Mouse (Mus musculus) limb, embryonic 12.5 days (tissue): ENCODE measurements around the gene Gm20388. TPM values are rescaled to one million over a fixed set of nuclear protein-coding genes. Genes with fewer than 3 reads are reported as not detected.

ENCODE experiments used
- ATAC-seq: fragments of 200-750 bp; cut with Nextera tagmentation; 2 replicates; pipeline ENCODE4 v1.8.0; 2017; ENCODE audit warnings: low read depth, moderate TSS enrichment; ENCODE audit not compliant: insufficient number of reproducible peaks, insufficient read depth, low FRiP score, low TSS enrichment
- H3K27ac ChIP-seq: fragments of 300-500 bp; sonication (generic); 2 replicates; pipeline ENCODE4 v1.5.1; 2016; ENCODE audit warnings: mild to moderate bottlenecking, moderate library complexity
- H3K27me3 ChIP-seq: fragments of 300-500 bp; sonication (generic); 2 replicates; pipeline ENCODE4 v1.6.1; 2016; ENCODE audit warnings: mild to moderate bottlenecking, moderate library complexity
- H3K36me3 ChIP-seq: fragments of 300-500 bp; sonication (generic); 2 replicates; pipeline ENCODE4 v1.6.1; 2016; ENCODE audit warnings: mild to moderate bottlenecking, moderate library complexity
- H3K4me1 ChIP-seq: fragments of 300-500 bp; sonication (generic); replicated peaks from 2 replicates; pipeline ENCODE4 v1.6.1; 2016
- H3K4me2 ChIP-seq: fragments of 300-500 bp; sonication (generic); 2 replicates; pipeline ENCODE4 v1.6.1; 2016; ENCODE audit warnings: mild to moderate bottlenecking, moderate library complexity
- H3K4me3 ChIP-seq: fragments of 300-500 bp; sonication (generic); replicated peaks from 2 replicates; pipeline ENCODE4 v1.5.1; 2016; ENCODE audit warnings: mild to moderate bottlenecking
- H3K9ac ChIP-seq: fragments of 300-500 bp; sonication (generic); replicated peaks from 2 replicates; pipeline ENCODE4 v1.6.1; 2016; ENCODE audit warnings: mild to moderate bottlenecking, moderate library complexity
- H3K9me3 ChIP-seq: fragments of 300-500 bp; sonication (generic); 2 replicates; pipeline ENCODE4 v1.6.1; 2016; ENCODE audit warnings: mild to moderate bottlenecking, moderate library complexity
- WGBS: fragments of 180-500 bp; shearing (Covaris S2); methylation state at CpG from one replicate; pipeline ENCODE4 v1.1.7; 2016; 5-methylcytosine and 5-hydroxymethylcytosine counted together
- polyA plus RNA-seq: library from polyadenylated mRNA; unstranded; fragments of >200 nt; fragmentation: Nextera tagmentation; extraction: Ambion mirVana; gene quantifications from 2 replicates; pipeline ENCODE4 v1.2.1, GENCODE M21; 2016

The Gm20388 gene
- polyA plus RNA-seq, 1 experiment from 2014 or later = not detected

DNA sequence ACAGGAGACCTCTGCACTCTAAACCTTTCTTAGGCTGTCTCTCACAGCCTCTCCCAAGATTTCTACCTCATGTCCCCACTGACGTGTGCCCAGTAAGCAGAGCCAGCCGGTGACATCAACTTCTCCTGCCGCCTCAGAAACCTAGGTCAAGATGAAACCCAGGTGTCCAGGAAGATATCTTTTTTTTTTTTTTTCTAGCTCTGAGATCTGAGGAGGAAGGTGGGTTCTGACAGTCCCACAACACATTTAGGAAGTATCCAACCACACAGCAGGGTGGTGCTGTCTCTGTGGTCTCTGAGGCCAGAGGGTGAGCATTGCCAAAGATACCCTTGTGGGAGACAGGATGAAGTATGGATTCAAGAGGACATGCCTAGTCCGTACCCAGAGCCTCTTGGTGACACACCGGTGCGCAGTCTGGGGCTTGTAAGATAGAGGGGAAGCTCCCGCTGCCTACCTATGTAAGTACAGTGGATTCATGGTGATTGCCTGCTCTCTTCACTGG is 1246.4 kb downstream of the Gm20388 start:
- H3K4me3 ChIP-seq = no peak overlapping the region
- H3K27me3 ChIP-seq = peaks cover 20% of the 10 kb centered on the region
- no peak overlapping the region for H3K9ac ChIP-seq
- H3K4me1 ChIP-seq = peaks cover 13% of the 10 kb centered on the region
- H3K4me2 ChIP-seq = no peak overlapping the region
- no peaks in the 10 kb centered on the region for H3K9me3 ChIP-seq
- no peaks in the 10 kb centered on the region for H3K36me3 ChIP-seq
- H3K27ac ChIP-seq = no peak overlapping the region
- WGBS = 90% methylated on average over 7 of the region's 7 CpGs
- no peak for ATAC-seq

DNA sequence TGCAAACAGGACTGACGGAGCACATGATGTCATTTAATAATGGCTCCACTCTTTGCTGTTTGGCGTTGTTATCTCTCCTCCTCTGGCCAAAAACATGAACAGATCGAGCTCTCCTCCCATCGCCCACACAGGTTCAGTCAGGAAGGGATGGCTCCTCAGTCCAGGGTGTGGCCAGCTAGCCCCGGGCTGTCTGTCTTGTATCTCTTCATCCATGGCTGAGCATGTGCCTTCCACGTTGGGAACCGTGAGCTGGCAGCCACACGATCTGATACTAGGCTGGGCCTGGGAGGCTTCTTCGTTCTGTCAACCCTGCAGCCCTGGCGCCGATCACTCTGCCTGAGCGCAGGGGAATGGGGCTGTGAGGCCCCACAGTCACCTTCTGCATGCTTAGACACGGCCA is 1248.2 kb downstream of the Gm20388 start:
- Histone ChIP-seq H3K4me1 (peaks cover 15% of the 10 kb centered on the region), H3K9ac (no peak overlapping the region), H3K4me3 (no peak overlapping the region), H3K27me3 (peaks cover 21% of the 10 kb centered on the region), H3K36me3 (no peaks in the 10 kb centered on the region), H3K9me3 (no peaks in the 10 kb centered on the region), H3K27ac (no peak overlapping the region), H3K4me2 (no peak overlapping the region)
- ATAC-seq = no peak
- 80% methylated on average over 13 of the region's 13 CpGs for WGBS

DNA sequence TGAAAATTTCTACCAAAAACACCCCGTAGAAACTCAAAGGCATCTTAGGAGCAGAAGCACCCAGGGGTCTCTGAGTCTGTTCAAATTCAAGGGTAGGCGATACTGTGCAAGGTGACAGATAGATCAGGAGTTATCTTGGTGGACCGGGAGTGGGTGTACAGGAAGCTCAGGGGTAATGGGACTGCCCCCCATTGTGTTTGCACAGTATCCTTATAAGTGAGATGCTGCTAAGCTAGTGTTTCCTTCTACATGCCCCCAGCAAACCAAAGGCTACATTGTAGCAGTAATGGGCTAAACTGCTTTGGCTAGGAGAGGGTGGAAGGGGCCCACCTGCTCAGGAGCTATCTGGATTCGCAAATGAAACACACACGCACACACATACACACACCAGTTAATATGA is 1250.8 kb downstream of the Gm20388 start:
- 91% methylated on average over 5 of the region's 5 CpGs for WGBS
- Histone ChIP-seq H3K9me3 (no peaks in the 10 kb centered on the region), H3K36me3 (no peaks in the 10 kb centered on the region), H3K27me3 (peaks cover 17% of the 10 kb centered on the region), H3K9ac (no peak overlapping the region), H3K4me1 (peaks cover 25% of the 10 kb centered on the region), H3K4me2 (no peak overlapping the region), H3K4me3 (no peak overlapping the region), H3K27ac (no peak overlapping the region)
- no peak for ATAC-seq

- Histone ChIP-seq H3K4me3 (no peak overlapping the region), H3K27ac (no peak overlapping the region), H3K4me2 (no peak overlapping the region), H3K9me3 (no peaks in the 10 kb centered on the region), H3K4me1 (peaks cover 25% of the 10 kb centered on the region), H3K36me3 (no peaks in the 10 kb centered on the region), H3K9ac (no peak overlapping the region), H3K27me3 (peaks cover 17% of the 10 kb centered on the region)
- 68% methylated on average over 4 of the region's 4 CpGs for WGBS
- no peak for ATAC-seq
These were observed 1251.8 kb downstream of the Gm20388 start for GRCm38 (mm10) chr8:121162413-121162812.

DNA sequence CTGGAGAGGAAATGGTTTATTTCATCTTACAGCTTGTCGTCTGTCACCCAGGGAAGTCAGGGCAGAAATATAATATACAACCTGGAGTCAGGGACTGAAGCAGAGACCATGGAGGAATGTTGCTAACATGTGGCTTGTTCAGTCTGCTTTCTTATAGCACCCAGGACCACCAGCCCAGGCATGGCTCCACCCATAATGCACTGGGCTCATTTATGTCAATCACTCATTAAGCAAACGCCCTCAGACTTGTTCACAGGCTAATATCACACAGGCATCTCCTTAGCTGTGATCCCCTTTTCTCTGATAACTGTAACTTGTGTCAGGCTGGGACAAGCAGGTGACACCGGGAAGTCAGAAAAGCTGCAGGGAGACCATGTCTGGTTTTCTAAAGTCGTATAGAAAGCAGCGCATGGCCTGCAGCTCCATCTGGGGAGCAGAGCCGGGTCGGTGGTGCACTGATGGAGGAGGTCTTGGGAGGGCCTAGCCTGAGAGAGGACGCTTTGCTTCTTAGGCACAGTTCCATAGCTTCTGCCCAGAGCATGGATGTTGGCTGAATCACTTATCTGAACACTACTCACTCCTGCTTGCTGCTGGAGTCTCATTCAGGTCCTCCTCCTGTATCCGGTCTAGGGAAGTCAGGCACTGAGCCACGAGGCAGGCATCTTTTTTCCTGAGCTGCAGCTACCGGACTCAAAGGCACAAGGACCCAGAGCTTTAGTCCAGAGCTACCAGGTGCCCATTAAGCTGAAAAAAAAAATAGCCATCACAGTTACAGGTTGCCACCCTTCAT is 1252.5 kb downstream of the Gm20388 start:
- no peak overlapping the region for H3K27ac ChIP-seq
- no peaks in the 10 kb centered on the region for H3K9me3 ChIP-seq
- no peak overlapping the region for H3K4me2 ChIP-seq
- 61% methylated on average over 11 of the region's 11 CpGs for WGBS
- H3K9ac ChIP-seq = no peak overlapping the region
- H3K27me3 ChIP-seq = peaks cover 20% of the 10 kb centered on the region
- peaks cover 25% of the 10 kb centered on the region for H3K4me1 ChIP-seq
- H3K36me3 ChIP-seq = no peaks in the 10 kb centered on the region
- no peak for ATAC-seq
- H3K4me3 ChIP-seq = no peak overlapping the region

- Histone ChIP-seq H3K9ac (no peak overlapping the region), H3K27me3 (peaks cover 19% of the 10 kb centered on the region), H3K4me2 (no peak overlapping the region), H3K4me1 (peaks cover 23% of the 10 kb centered on the region), H3K4me3 (no peak overlapping the region), H3K36me3 (no peaks in the 10 kb centered on the region), H3K27ac (peak overlapping the region; percentile 35; the same call in 1 of the 2 replicates), H3K9me3 (no peaks in the 10 kb centered on the region)
- 47% methylated on average over 8 of the region's 8 CpGs for WGBS
- no peak for ATAC-seq
These were observed 1253.4 kb downstream of the Gm20388 start for GRCm38 (mm10) chr8:121164017-121164469.

GRCm38 (mm10) chr8:121168033-121168432 is 1257.4 kb downstream of the Gm20388 start:
- no peak overlapping the region for H3K4me3 ChIP-seq
- no peaks in the 10 kb centered on the region for H3K9me3 ChIP-seq
- H3K36me3 ChIP-seq = no peaks in the 10 kb centered on the region
- H3K4me1 ChIP-seq = peaks cover 42% of the 10 kb centered on the region
- no peak overlapping the region for H3K4me2 ChIP-seq
- WGBS = 80% methylated on average over 5 of the region's 5 CpGs
- no peak overlapping the region for H3K27ac ChIP-seq
- peaks cover 15% of the 10 kb centered on the region for H3K27me3 ChIP-seq
- no peak overlapping the region for H3K9ac ChIP-seq
- ATAC-seq = no peak

DNA sequence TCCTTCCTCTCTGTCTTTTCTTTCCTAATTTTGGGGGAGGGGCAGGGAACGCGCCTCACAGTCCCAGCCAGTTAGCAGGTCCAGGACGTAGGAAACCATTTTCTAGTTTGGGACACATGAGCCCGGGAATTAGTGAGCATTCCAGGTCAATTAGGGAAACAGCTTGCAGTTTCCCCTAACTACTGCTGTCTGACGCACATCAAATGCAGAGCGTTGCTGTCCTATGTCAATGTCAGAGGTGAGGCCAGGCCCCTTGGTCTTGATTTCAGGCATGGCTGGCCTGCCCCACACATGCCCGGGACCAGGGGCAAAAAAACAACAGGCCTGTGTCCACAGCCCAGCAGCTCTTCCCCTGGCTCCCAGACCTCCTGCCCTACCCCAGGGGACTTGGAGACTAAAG is 1259.5 kb downstream of the Gm20388 start:
- peaks cover 9% of the 10 kb centered on the region; the same call in 1 of the 2 replicates for H3K27me3 ChIP-seq
- H3K9me3 ChIP-seq = no peaks in the 10 kb centered on the region
- no peak overlapping the region for H3K9ac ChIP-seq
- H3K36me3 ChIP-seq = no peaks in the 10 kb centered on the region
- no peak overlapping the region for H3K4me3 ChIP-seq
- peak overlapping the region; percentile 47; the same call in 1 of the 2 replicates for H3K27ac ChIP-seq
- no peak for ATAC-seq
- H3K4me1 ChIP-seq = peaks cover 38% of the 10 kb centered on the region
- 15% methylated on average over 7 of the region's 7 CpGs for WGBS
- no peak overlapping the region for H3K4me2 ChIP-seq

- H3K4me2 ChIP-seq = no peak overlapping the region
- 49% methylated on average over 27 of the region's 27 CpGs for WGBS
- H3K27ac ChIP-seq = peak overlapping the region; percentile 47; the same call in 1 of the 2 replicates
- H3K4me3 ChIP-seq = no peak overlapping the region
- H3K4me1 ChIP-seq = peaks cover 46% of the 10 kb centered on the region
- H3K9ac ChIP-seq = no peak overlapping the region
- ATAC-seq = no peak
- peaks cover 9% of the 10 kb centered on the region; the same call in 1 of the 2 replicates for H3K27me3 ChIP-seq
- no peaks in the 10 kb centered on the region for H3K36me3 ChIP-seq
- no peaks in the 10 kb centered on the region for H3K9me3 ChIP-seq
These were observed 1260.2 kb downstream of the Gm20388 start for GRCm38 (mm10) chr8:121170626-121171552.

DNA sequence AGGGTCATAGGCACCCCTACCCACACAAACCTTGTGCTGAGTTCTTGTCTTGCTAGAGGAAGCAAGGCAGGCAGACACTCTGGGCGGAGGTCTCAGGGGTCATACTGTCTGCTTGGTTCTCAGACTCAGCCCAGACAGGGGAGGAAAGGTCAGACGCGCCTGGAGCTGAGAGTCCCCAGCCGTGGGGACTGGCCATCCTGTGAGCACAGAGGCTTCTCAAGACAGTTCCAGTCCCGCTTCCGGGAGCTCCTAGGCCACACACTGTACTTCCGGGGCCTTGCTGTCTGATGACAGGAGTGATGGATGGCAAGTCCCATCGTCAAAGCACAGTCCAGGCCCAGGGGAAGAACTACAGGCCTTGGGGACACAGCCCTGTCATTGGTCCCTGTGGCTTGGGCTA is 1261.9 kb downstream of the Gm20388 start:
- H3K27ac ChIP-seq = no peak overlapping the region

GRCm38 (mm10) chr8:121174178-121174577 is 1263.5 kb downstream of the Gm20388 start:
- WGBS = 52% methylated on average over 10 of the region's 10 CpGs
- H3K4me3 ChIP-seq = peak overlapping the region; percentile 23
- ATAC-seq = no peak

More for the DNA sequence above, 1261.9 kb downstream of the Gm20388 start:
- H3K36me3 ChIP-seq = no peaks in the 10 kb centered on the region
- peaks cover 60% of the 10 kb centered on the region for H3K4me1 ChIP-seq
- no peaks in the 10 kb centered on the region for H3K9me3 ChIP-seq
- H3K27me3 ChIP-seq = peaks cover 9% of the 10 kb centered on the region; the same call in 1 of the 2 replicates
- no peak overlapping the region for H3K4me3 ChIP-seq
- no peak overlapping the region for H3K9ac ChIP-seq
- no peak overlapping the region for H3K4me2 ChIP-seq
- 67% methylated on average over 8 of the region's 8 CpGs for WGBS
- no peak for ATAC-seq

More at GRCm38 (mm10) chr8:121174178-121174577, 1263.5 kb downstream of the Gm20388 start:
- H3K4me2 ChIP-seq = peak overlapping the region; percentile 49
- H3K36me3 ChIP-seq = no peaks in the 10 kb centered on the region
- no peaks in the 10 kb centered on the region for H3K9me3 ChIP-seq
- H3K4me1 ChIP-seq = peaks cover 58% of the 10 kb centered on the region
- H3K27me3 ChIP-seq = 0 out of 2 replicates have a peak, but pooled peaks cover 4% of the 10 kb centered on the region
- peak overlapping the region; percentile 82 for H3K27ac ChIP-seq
- no peak overlapping the region for H3K9ac ChIP-seq
